In genomic region chr8:78423937-78424336, GRCm38 (mm10) we compare ENCODE assay signal across 30 mouse cellular contexts. TPM values are rescaled to one million over a fixed set of nuclear protein-coding genes. Genes with fewer than 3 reads are reported as not detected.
DNase-seq lines count a peak whose midpoint lies in the region; ATAC-seq and TF ChIP-seq lines count a peak whose summit lies in the region.
"Had no signal": no experiment of that assay in that cellular context is flagged by ENCODE, and none has a peak within 500 bp of the region (broad histone marks: within the 10 kb centered on the region; RNA-seq: fewer than 3 reads in every experiment).

No protein-coding gene starts in this region.

- H3K4me2 ChIP-seq in midbrain, embryonic 11.5 days, result no peak overlapping the region
- H3K4me2 ChIP-seq in midbrain, embryonic 13.5 days (replicated peaks), result no peak overlapping the region
- H3K4me2 ChIP-seq: embryonic facial prominence, embryonic 13.5 days; embryonic facial prominence, embryonic 15.5 days; forebrain, embryonic 12.5 days had no signal

- peaks cover 3% of the 10 kb centered on the region; the same call in 1 of the 2 replicates for H3K4me1 ChIP-seq in midbrain, embryonic 11.5 days (ENCODE audit: control insufficient read depth, insufficient read depth, low read length)
- peaks cover 35% of the 10 kb centered on the region for H3K4me1 ChIP-seq in midbrain, embryonic 13.5 days (replicated peaks)
- peaks cover 4 to 17% of the 10 kb centered on the region in 2 experiments; a peak in 3 of 4 replicates for H3K4me1 ChIP-seq in ES-E14 (ENCODE audit: control insufficient read depth in 2 of 2, insufficient read depth in 2 of 2, low read length in 2 of 2, poor library complexity in 1 of 2)
- H3K4me1 ChIP-seq in kidney, adult 2 months (ENCODE audit: control insufficient read depth, insufficient read depth, low read length), result no peaks in the 10 kb centered on the region

- intact Hi-C loops in left cerebral cortex, postnatal 25 days (cut with DNase I), result no loop called here

- H3K4me3 ChIP-seq in midbrain, embryonic 11.5 days (ENCODE audit: low read depth, low read length), result no peak overlapping the region
- H3K4me3 ChIP-seq in midbrain, embryonic 13.5 days (replicated peaks), result no peak overlapping the region
- H3K4me3 ChIP-seq in ES-E14 (ENCODE audit: insufficient read depth in 1 of 2, low read depth in 1 of 2, low read length in 2 of 2, poor library complexity in 1 of 2, severe bottlenecking in 1 of 2), result no peak overlapping the region
- H3K4me3 ChIP-seq in kidney, adult 2 months (ENCODE audit: insufficient read depth, low read depth, low read length), result no peak overlapping the region
- H3K4me3 ChIP-seq: embryonic facial prominence, embryonic 13.5 days; embryonic facial prominence, embryonic 15.5 days; erythroblast, embryonic 14.5 days; forebrain, embryonic 10.5 days; forebrain, embryonic 12.5 days had no signal

- H3K9ac ChIP-seq in midbrain, embryonic 11.5 days (ENCODE audit: low read length), result no peak overlapping the region
- H3K9ac ChIP-seq in midbrain, embryonic 13.5 days (replicated peaks), result no peak overlapping the region
- H3K9ac ChIP-seq in ES-E14 (ENCODE audit: insufficient read depth, low read depth, low read length, poor library complexity, severe bottlenecking), result no peak overlapping the region
- H3K9ac ChIP-seq: embryonic facial prominence, embryonic 13.5 days; embryonic facial prominence, embryonic 15.5 days; forebrain, embryonic 12.5 days had no signal

- H3K36me3 ChIP-seq in midbrain, embryonic 11.5 days (ENCODE audit: control insufficient read depth, insufficient read depth, low read length), result no peaks in the 10 kb centered on the region
- H3K36me3 ChIP-seq in midbrain, embryonic 13.5 days, result no peaks in the 10 kb centered on the region
- H3K36me3 ChIP-seq in ES-E14 (ENCODE audit: control insufficient read depth, insufficient read depth, low read length, poor library complexity, severe bottlenecking), result no peaks in the 10 kb centered on the region
- no peaks in the 10 kb centered on the region for H3K36me3 ChIP-seq in kidney, adult 2 months (ENCODE audit: control insufficient read depth, insufficient read depth, low read length)
- H3K36me3 ChIP-seq: embryonic facial prominence, embryonic 13.5 days; embryonic facial prominence, embryonic 15.5 days; forebrain, embryonic 10.5 days; forebrain, embryonic 12.5 days had no signal

- TF ChIP-seq CTCF in kidney, adult 2 months (conservative IDR thresholded peaks at IDR 0.05; ENCODE audit: insufficient read depth, insufficient read length, low read depth, low read length), result no peak

- DNase-seq in midbrain, embryonic 11.5 days (ENCODE audit: low spot score, missing footprints), result peak; percentile 17
- no peak for DNase-seq in ES-E14 (ENCODE audit: low read depth, low spot score)
- peak; percentile 29 for DNase-seq in ZHBTc4 (ENCODE audit: low read depth, low spot score)
- DNase-seq in kidney, adult 2 months, result no peak
- no peak for DNase-seq in left cerebral cortex, postnatal 25 days (ENCODE audit: low spot score in 2 of 2)
- DNase-seq: adrenal gland, adult 2 months; adrenal gland, postnatal 10 days; adrenal gland, postnatal 25 days; B cell, adult 2 months; cerebellum, adult 11 months; cerebellum, adult 18-20 months; cerebellum, adult 8-10 months; cerebellum, adult 9-11 months; cerebellum, postnatal 14 days; cerebellum, postnatal 36 days; embryo, embryonic 11 days had no signal

- H3K27me3 ChIP-seq in midbrain, embryonic 11.5 days (ENCODE audit: control insufficient read depth, insufficient read depth, low read length), result peaks cover 46% of the 10 kb centered on the region
- peaks cover 79% of the 10 kb centered on the region for H3K27me3 ChIP-seq in midbrain, embryonic 13.5 days
- peaks cover 6% of the 10 kb centered on the region for H3K27me3 ChIP-seq in kidney, adult 2 months (replicated peaks; ENCODE audit: control insufficient read depth, insufficient read depth, low read length)
- H3K27me3 ChIP-seq: CH12.LX had no signal

- no peak for TF ChIP-seq POLR2A in kidney, adult 2 months (IDR thresholded peaks at IDR 0.05; ENCODE audit: low read depth, low read length)

- 0% methylated on average over 1 of the region's 1 CpGs for WGBS in midbrain, embryonic 11.5 days
- WGBS in midbrain, embryonic 13.5 days, result 0% methylated on average over 1 of the region's 1 CpGs
- 3% methylated on average over 1 of the region's 1 CpGs for WGBS in kidney, adult 2 months

- no peak for ATAC-seq in midbrain, embryonic 11.5 days (ENCODE audit: low FRiP score)
- ATAC-seq in midbrain, embryonic 13.5 days, result no peak
- ATAC-seq: CD4-positive, CD25-positive, alpha-beta regulatory T cell, adult 4 months; forebrain, embryonic 14.5 days; forebrain, embryonic 16.5 days had no signal

- H3K9me3 ChIP-seq in midbrain, embryonic 11.5 days (ENCODE audit: control insufficient read depth, low read length), result no peaks in the 10 kb centered on the region
- no peaks in the 10 kb centered on the region for H3K9me3 ChIP-seq in midbrain, embryonic 13.5 days
- no peaks in the 10 kb centered on the region for H3K9me3 ChIP-seq in ES-E14 (ENCODE audit: control insufficient read depth, insufficient read depth, low read depth, low read length)
- H3K9me3 ChIP-seq: embryonic facial prominence, embryonic 13.5 days; embryonic facial prominence, embryonic 15.5 days; forebrain, embryonic 10.5 days; forebrain, embryonic 12.5 days had no signal

- in situ Hi-C loops in ES-E14 (cut with MboI; ENCODE audit: low sequenced_read_pairs in 2 of 2, unreplicated experiment in 2 of 2), result no loop called here

- H3K27ac ChIP-seq in midbrain, embryonic 11.5 days (ENCODE audit: low read depth, low read length), result no peak overlapping the region
- no peak overlapping the region for H3K27ac ChIP-seq in midbrain, embryonic 13.5 days
- H3K27ac ChIP-seq in ES-E14 (ENCODE audit: insufficient read depth, low read depth, low read length, poor library complexity, severe bottlenecking), result no peak overlapping the region
- no peak overlapping the region for H3K27ac ChIP-seq in kidney, adult 2 months (ENCODE audit: insufficient read depth, low read depth, low read length)
- H3K27ac ChIP-seq: embryonic facial prominence, embryonic 13.5 days; embryonic facial prominence, embryonic 15.5 days; forebrain, embryonic 10.5 days; forebrain, embryonic 12.5 days had no signal

TF ChIP-seq in ES-E14, 5 proteins besides CTCF, POLR2A, EP300 and RAD21:
- TF ChIP-seq MAFK (IDR thresholded peaks at IDR 0.05; ENCODE audit: insufficient read depth, low read depth, low read length) (no peak), CHD2 (IDR thresholded peaks at IDR 0.05; ENCODE audit: low read depth, low read length) (no peak), ZNF384 (IDR thresholded peaks at IDR 0.05; ENCODE audit: low read depth, low read length) (peak; percentile 67), ZC3H11A (IDR thresholded peaks at IDR 0.05; ENCODE audit: borderline replicate concordance, low read depth, low read length) (no peak), HCFC1 (IDR thresholded peaks at IDR 0.05; ENCODE audit: borderline replicate concordance, insufficient read depth, low read length) (no peak)
TF ChIP-seq in ES-E14: peak in this region for 1.

RNA-seq across cellular contexts. Expression of gene Pou4f2, which starts 12.5 kb away (rescaled TPM):
- 0.41 and 0.68 TPM in 2 replicates for polyA plus RNA-seq in midbrain, embryonic 11.5 days (2014; fragmentation: Nextera tagmentation; extraction: Ambion mirVana)
- polyA plus RNA-seq in midbrain, embryonic 13.5 days (2015; fragmentation: Nextera tagmentation; extraction: Ambion mirVana), result 8.0 and 9.9 TPM in 2 replicates
- total RNA-seq in ES-E14 (2012; rRNA removed), result 0.85 and 1.2 TPM in 2 replicates
- not detected in 2 replicates for polyA plus RNA-seq in kidney, adult 2 months (2012; rRNA removed)
- total RNA-seq in left cerebral cortex, postnatal 25 days (2021), result not detected
- total RNA-seq: adrenal gland, adult 2 months; adrenal gland, postnatal 10 days; adrenal gland, postnatal 25 days; adrenal gland, postnatal 4 days; CH12.LX; common myeloid progenitor, adult 5-6 weeks; MEL had no signal
- polyA plus RNA-seq: adrenal gland, adult 2 months; CD4-positive, CD25-positive, alpha-beta regulatory T cell, adult 4 months; embryonic facial prominence, embryonic 15.5 days; erythroblast, embryonic 14.5 days; forebrain, embryonic 10.5 days; forebrain, embryonic 12.5 days; forebrain, embryonic 14.5 days; forebrain, embryonic 16.5 days; frontal cortex, adult 2 months had no signal

Comparison
In these comparisons a context has a peak if more than half of its experiments do, and no peak if none do; other contexts are left out.
1. DNase-seq: peak in midbrain, embryonic 11.5 days (single experiment) and ZHBTc4 (single experiment); none in ES-E14 (single experiment), kidney, adult 2 months (single experiment) and left cerebral cortex, postnatal 25 days (0 of 2).